Mouse (Mus musculus) layer of hippocampus, adult 18-20 months (tissue): ENCODE measurements around the gene Slc22a20. TPM values are rescaled to one million over a fixed set of nuclear protein-coding genes. Genes with fewer than 3 reads are reported as not detected.

ENCODE experiments used
- DNase-seq, 2 experiments: peaks; one replicate each; pipeline ENCODE4 v3.0.0; 2022; ENCODE audit warnings: low spot score in 2 of 2
- long read RNA-seq: library from polyadenylated mRNA; stranded (forward); transcript quantifications from one replicate; pipeline ENCODE4 v2.0.0, GENCODE M21; 2021
- total RNA-seq, 2 experiments: library from RNA; stranded (reverse); gene quantifications; 2 replicates each; pipeline ENCODE4 v1.2.3; 2021

Gene Slc22a20
- not detected for total RNA-seq
- long read RNA-seq = 0 reads

DNA sequence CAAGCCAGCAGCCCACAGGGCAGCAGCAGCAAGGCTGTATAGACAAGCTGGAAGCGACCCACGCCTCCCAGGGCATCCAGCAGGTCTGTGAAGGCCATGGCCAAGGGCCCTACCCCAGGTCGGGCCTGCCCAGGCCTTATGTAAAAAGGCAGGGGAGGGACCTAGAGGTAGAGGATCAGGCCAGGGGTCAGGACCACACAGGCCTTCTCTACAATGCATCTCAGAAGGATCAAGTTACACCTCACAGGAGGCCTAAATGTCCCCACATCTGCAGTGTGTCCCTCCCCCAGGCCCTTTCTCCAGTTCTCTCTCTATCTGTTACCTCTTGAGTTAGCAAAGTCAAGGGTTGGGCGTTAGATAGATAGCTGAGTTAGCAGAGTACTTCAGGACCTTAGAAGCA lies at the start of gene Slc22a20:
TSS of gene Slc22a20 (minus strand) at position 101 of the 400 bp plus-strand sequence.
- no peak for DNase-seq

DNA sequence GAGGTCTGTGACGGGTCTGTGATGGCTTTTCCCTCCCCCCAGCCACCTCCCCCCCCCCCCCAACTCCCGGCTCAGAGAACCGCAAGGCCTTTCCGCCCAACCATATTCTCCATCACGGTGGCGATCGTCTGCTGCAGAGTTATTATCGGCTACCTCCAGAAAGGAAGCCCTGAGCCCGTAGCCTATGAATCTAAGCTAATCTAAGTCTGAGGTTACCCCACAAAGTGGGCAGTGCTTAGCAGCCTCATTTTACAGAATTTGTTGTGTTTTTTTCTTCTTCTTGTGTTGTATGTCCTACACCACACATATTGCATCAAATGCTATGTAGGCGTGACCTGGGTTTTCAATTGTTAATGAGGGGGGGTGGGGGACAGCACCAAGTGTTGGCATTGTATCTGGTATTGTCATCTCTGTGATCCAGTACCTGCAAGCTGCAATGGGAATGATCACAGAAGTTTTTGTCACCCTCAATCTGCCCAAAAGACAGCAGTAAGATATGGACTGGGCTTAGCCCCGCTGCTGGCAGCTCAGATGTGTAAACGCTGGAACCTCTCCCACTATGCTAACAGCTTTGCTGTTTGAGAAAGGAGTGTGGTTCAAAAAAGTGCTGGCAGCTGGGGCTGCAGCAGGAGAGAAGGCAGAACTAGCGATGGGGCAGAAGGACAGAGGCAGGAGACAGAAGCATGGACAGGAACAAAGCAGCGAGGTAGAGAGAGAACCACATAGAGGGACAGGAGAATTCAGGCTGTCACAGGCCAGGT lies 44.8 kb upstream of the Slc22a20 start:
- DNase-seq = no peak

DNA sequence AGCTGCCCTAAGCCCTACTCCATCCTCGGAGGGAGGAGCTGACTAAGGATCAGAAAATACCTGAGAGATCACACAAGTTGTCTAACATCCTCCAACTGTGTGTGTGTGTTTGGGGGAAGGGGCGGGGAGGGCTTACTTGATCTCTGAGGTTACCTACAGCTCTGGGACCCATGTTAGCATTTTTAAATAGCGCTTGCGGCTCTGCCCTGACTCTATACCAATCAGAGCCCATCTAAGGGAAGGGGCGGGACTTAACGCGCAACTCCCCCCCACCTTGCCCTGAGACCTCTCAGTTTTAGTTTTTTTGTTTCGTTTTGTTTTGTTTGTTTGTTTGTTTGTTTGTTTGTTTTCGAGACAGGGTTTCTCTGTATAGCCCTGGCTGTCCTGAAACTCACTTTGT lies 43.5 kb upstream of the Slc22a20 start:
- no peak for DNase-seq

DNA sequence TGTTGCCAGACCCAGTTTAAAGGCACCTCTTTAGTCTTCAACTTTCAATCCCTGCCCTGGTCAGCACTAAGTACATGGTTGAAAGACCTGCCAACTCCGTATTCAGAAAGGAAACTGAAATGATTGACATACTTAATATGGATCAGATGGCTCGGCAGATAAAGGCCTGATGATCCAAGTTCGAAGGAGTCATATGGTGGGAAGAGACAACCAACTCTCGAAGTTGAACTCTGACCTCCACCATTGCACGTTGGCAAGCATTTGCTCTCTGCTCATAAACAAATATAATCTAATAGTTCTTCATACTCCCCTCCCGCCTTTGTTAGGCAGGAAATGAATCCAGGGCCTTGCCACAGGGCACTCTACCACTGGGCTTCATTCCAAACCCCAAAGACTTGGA lies 43.0 kb upstream of the Slc22a20 start:
- no peak for DNase-seq

DNA sequence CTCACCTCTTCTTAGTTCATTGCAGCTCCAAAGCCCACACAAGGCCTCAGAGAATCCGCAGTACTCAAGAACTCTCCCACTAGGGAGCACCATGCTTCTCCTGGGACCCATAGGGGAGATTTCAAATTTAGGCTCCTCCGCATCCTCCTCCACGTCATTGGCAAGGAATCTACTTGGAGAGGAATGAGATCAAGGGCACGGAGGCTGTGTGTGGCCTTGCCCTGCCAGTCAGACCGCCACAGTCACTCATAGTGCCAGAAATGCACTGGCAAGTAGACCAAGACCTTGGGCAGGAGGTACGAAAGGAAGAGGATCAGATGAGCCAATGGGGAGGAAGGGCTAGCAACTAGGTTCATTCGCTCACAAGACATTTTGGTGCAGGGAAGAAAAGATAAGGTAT lies 38.0 kb upstream of the Slc22a20 start:
- no peak for DNase-seq

DNA sequence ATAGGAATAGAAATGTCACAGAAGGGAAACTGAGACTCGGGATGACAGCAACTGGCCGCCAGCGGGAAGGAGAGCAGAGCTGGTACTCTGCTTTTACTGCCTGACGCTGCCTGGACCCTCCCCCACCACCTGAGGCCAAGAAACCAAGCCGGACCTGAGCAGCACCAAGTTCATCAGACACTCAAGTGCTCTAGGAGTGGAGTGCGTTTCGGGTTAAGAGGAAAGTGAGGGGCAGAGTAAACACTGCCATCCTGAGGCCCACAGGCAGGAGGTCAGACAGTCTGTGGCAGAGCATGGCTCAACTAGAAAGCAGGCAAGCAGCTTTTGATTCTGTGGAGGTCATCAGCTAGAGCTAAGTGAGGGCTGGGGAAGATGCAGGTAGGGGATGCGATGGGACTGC lies 37.1 kb upstream of the Slc22a20 start:
- DNase-seq = no peak

DNA sequence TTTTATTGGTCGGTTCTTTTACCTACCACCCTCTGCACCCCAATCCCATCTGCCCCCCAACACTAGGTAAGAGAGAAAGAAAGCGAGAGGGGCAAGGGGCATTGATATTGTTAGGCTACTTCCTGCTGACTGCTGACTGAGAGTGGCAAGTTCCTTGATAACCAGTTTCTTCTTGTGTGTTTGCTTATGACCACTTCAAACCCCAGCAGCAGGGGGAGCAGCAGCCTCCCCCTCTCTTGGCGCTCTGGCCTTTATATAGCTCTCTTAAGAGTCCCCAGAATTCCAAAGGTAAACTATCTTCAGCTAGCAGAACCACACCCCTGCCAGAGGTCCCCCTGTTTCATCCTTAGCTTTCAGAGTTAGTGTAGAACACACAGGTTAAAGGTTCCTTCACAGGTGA lies 34.3 kb upstream of the Slc22a20 start:
- DNase-seq = no peak

DNA sequence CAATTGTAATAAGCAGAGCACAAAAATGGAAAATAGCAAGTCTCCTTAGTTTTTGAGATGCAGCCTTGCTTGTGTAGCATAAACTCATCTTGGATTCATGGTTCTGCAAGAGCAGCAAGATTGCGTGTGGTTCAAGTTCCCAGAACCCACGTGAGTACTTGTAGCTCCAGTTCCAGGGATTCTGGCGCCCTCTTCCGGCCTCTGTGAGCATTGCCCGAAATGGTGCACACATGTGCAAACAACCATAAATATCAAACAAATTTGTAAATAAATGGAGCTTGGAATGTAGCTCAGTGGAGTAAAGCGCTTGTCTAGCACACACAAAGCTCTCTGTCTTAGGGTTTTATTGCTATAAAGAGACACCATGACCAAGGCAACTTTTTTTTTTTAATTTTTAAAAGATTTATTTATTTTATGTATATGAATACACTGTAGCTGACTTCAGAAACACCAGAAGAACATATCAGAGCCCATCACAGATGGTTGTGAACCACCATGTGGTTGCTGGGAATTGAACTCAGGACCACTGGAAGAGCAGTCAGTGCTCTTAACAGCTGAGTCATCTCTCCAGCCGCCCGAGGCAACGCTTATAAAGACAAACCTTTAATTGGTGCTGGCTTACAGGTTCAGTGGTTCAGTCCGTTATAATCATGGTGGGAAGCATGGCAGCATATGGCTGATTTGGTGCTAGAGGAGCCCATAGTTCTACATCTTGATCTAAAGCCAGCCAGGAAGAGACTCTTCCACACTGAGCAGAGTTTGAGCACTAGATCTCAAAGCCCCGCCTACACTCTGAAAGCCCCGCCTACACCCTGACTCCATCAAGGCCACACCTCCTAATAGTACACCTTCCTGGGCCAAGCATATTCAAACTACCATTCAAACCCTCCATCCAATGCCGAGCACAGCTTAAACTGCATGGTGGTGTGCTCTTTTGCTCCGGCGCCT lies 32.5 kb upstream of the Slc22a20 start:
- peak; percentile 66 to 92 for DNase-seq

DNA sequence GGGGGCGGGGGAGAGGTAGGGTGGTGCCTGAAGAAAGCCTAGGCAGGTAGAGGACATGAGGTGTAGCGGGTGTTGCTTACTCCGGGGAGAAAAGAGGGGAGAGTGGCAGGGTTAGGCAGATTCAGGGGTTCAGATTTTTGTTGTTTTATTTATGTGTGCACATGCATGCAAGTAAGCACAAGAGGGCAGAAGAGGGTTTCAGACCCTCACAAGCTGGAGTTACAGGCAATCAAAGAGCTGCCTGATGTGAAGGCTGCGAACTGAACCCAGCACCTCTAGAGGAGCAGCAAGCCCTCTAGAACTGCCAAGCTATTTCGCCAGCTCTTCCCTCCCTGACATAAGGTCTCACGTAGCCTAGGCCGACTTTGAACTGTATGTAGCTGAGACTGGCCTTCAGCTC lies 30.6 kb upstream of the Slc22a20 start:
- DNase-seq = peak in 1 of 2 experiments; percentile 29

DNA sequence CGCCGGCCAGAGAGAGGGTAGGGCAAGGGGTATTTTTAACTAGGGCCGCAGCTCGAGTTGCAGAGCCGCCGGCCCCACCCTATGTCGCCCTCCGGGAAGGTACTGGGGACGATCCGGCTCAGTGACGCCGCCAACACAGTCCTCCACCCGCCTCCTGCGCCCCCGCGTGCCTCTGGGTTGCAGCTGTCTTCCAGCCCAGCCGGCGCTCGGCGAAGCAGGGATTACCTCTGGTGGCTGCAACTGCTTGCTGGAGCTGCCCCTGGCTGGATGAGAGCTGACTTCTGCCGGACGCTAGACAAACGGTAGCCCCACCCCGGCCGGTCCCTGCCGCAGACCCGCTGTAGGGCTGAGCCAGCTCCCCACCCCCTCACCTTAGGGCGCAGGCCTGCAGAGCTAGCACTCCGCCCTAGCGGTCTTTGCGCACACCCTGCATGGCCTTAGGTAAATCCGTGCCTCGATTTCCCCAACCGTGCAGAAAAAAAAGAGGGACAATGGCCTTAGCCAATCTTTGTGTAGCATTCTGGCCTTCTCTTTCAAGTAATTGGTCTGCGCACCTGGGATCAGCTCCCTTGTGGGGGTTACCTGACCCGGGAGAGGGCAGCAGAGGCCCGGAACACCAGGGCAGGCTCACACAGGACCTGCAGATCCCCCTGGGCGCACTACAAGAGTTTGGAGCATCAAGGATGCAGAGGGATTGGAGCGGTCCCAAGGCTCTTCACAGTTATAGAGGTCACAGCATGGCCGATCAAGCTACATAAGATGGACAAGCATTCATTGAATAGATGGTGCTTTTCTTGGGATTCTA lies 29.8 kb upstream of the Slc22a20 start, which contains the start of gene Capn1:
TSS of gene Capn1 (minus strand) at position 387 of the 805 bp plus-strand sequence.
- DNase-seq = peak; percentile 58 to 76

DNA sequence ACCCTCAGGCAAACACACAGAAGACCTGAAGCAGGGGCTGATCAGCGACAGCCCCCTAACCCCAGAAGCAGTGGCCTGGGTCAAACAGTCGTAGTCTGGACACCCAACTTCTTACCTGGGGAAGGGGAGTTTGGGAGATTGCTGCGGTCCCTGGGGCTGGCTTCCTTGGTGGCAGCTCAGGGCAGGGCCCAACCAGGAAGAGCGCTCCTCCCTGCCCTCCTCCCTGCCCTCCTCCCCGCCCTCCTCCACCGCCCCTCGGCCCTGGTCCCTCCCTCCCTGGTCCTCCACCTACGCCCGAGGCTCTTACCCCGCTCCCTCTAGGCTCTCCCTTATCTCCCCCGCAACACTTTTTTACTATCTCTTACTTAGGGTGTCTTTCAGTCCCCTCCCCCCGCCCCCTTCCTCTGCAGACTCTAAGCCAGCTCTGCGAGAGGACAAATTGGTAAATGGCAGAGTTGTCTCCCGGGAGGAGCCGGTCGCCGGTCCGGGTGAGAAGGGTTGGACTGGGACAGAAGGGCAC lies 29.1 kb upstream of the Slc22a20 start:
- no peak for DNase-seq

DNA sequence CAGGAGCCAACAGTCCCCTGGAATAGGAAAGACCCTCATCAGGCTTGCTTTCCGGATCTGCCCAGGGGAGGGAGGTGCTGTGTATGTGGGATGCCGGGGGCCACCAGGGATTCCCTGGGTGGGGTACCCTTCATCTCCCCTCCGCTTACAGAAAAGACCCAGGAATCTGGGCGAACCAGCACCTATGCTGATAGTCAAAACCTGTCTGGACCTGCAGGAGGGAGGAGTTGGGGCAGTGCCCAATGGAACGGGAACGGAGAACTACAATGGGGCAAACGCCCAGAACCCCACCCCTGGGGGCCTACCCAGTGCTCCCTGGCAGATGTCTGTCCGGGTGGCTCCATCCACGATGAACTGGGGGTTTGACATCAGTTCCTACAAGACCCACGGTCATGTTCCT lies 27.7 kb upstream of the Slc22a20 start:
- no peak for DNase-seq

DNA sequence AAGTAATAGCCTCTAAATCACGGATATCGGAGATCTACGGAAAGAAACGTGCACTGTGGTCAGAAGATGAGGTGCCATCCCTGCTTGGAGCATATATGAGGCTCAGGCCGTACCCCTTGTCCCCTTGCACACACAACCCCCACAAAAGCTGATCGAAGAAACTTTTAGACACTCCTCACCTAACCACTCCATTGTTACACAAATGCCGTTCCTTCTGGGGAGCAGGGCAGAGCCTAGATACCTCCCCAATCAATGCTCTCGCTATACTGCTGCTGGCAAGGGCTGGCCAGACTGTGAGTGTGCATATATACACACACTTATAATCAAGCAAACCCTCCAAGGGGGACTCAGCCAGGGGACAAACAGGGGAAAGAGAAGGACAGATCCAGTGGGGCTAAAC lies 23.2 kb upstream of the Slc22a20 start:
- DNase-seq = no peak

DNA sequence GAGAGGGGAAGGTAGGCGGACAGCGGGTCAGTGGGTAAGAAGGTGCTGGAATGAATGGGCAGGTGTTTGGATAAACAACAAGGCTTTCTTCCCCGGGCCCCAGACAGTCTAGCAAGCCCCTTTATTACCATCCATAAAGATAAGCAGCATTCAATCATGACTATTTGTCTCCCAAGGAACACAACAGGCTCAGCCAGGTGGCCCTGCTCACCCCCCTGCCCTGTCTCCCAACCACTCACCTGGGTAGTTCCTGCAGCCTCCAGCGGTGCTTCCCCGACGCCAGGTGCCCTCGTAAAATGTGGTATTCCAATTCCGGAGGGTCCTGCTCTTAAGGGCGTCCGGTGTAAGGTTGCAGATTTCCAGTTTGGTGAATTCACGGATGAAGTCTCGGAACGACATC lies 21.1 kb upstream of the Slc22a20 start:
- no peak for DNase-seq

DNA sequence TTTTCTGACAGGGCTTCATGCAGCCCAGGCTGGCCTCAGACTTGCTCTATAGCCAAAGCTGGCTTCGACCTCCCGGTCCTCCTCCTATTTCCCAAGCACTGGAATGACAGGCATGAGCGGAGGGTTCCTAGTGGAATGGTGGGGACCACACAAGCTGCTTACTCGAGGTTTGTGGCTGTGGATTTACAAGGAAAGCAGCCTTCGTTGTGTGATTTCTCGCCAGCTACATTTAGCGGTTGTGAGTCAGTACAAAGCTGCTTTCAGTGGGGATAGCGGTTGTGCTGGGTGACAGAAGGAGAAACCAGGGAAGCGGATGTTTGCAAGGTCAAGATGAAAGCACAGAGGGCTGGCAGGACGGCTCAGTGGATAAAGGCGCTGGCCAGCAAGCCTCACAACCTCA lies 19.6 kb upstream of the Slc22a20 start:
- DNase-seq = no peak

DNA sequence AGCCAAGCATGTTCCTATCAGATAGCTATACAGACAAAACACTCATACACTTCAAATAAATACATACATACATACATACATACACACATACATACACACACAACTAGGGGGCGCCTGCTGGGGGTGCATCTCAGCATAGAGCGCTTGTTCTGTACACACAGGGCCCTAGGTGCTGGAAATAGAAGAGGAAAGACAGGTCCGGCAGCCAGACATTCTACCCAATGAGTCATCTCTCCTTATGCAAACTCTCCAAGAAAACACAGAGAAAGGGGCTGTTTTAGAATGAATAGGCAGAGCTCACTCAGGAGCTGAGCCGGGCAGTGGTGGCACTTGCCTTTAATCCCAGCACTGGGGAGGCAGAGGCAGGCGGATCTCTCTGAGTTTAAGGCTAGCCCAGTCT lies 14.0 kb upstream of the Slc22a20 start:
- DNase-seq = no peak

DNA sequence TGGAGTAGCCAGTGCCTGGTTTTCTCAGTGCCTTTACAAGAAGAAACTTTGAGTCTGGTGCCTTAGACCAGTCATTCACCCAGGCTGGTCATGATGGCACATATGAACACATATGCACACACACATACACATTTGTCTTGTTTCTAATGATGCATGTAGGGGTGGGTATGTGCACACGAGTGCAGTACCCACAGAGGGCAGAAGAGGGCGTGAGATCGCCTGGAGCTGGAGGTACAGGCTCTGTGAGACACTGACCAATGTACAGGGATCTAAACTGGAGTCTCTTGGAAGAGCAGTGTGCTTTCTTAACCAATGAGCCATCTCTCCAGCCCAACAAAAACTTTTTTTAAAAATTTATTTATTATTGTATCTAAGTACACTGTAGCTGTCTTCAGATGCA lies 12.2 kb upstream of the Slc22a20 start:
- no peak for DNase-seq

DNA sequence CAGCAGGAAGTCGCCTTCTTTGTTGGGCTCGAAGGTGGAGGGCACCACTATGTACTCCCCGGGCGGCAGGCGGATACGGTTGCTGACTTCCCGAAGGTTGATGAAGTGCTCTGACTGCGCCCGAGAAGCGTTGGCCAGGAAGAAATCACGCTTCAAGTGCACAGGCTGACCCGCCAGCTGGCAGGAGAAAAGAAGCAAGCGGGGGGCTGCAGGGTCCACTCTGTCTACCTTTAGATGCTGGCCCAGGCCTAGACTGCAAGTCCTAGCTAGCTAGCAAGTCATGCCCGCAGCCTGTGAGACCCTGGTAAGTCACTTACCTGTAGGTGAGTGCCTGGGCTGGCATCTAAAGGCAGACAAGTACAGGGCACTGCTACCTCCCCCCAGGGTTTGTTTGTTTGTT lies 8.8 kb upstream of the Slc22a20 start:
- DNase-seq = no peak

DNA sequence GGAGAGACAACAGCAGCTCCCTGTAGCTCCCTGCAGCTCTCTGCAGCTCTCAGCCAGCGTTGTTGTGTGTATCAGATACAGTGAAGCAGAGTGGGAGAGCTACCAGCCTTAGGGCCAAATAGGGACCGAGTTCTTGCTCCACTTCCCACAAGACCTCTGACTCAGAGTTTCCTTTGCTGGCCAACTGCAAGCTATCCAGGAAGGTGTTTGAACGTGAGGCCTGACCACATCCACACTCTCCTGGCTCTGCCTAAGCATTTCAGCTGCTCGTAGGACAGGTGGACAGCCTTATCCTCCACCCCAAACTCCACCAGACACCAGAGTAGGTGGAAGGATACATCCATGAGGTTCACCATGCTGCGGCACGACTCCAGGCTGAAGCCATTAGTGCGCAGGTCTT lies 6.1 kb upstream of the Slc22a20 start:
- DNase-seq = no peak

DNA sequence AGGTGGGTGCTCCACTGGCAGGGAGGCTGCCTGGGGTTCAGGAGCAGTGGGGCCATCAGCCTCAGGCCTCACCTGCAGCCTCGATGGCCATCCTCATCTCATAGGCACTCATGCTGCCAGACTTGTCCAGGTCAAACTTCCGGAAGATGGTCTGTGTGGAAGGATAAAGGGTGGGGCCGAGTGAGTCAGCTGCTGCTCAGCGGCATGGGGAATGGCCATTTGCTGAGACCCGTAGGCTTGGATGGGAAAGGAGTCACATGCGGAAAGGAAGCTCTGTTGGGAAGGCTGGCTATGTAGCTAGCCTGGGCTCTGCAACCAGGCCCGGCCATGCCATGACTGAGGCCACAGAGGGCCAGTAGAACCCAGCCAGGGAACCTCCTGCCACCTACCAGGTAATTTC lies 5.5 kb upstream of the Slc22a20 start:
- no peak for DNase-seq

DNA sequence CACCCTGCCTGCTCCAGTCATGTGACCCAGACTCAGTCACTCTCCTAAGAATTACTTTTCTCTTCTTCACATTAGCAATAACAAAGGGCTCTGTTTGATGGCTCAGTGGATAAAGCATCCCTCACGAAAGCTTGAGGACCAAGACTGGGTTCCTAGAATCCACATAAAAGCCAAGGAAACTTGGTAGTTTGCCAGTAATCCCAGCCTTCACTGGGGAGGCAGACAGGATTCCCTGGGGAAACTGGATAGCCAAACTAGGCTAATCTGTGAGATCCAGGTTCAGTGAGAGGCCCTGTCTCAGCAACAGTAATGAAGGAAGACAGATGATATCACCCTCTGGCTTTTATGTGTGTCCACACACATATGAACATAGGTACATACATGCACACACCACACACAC lies 5.0 kb upstream of the Slc22a20 start:
- DNase-seq = no peak
